Mouse (Mus musculus): ENCODE measurements at regions not wholly inside any gene's neighbourhood (a gene's known extent, or its start where the extent isn't known, plus 50 kb on each side); places are given as distances from the start of the nearest gene placed in this dataset.

GRCm38 (mm10) chr6:98609133-98609532 lies 266.6 kb upstream of the Gm765 start:
- DNase-seq (ENCODE audit: low spot score in 2 of 2) = no peak

GRCm38 (mm10) chr6:98606680-98607079 lies 264.1 kb upstream of the Gm765 start:
- no peak for DNase-seq (ENCODE audit: low spot score in 2 of 2)

- no peak for DNase-seq (ENCODE audit: low spot score in 2 of 2)
These were observed 255.1 kb upstream of the Gm765 start for GRCm38 (mm10) chr6:98597612-98598011.

DNA sequence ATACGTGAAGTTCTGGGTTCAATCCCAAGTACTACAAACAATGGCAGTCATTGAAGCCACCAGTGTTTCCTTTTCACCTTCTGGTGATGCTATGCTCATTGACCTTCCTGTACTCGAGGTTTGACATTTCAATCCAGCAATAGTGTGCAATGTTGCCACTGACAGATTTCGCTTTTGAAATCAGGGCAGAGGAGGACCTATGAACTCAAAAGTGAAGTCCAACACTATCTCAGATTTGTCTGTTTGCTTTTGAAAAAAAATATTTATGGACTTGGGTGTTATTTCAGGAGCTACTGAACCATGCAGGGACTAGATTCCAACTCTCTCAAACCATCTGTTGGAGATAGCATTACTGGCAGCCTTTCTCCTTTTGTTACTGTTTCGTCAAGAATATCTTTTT lies 248.4 kb upstream of the Gm765 start:
- DNase-seq (ENCODE audit: low spot score in 2 of 2) = no peak

- DNase-seq (ENCODE audit: low spot score in 2 of 2) = no peak
These were observed 246.4 kb upstream of the Gm765 start for GRCm38 (mm10) chr6:98588979-98589378.

- DNase-seq (ENCODE audit: low spot score in 2 of 2) = no peak
These were observed 242.0 kb upstream of the Gm765 start for GRCm38 (mm10) chr6:98584541-98584940.

DNA sequence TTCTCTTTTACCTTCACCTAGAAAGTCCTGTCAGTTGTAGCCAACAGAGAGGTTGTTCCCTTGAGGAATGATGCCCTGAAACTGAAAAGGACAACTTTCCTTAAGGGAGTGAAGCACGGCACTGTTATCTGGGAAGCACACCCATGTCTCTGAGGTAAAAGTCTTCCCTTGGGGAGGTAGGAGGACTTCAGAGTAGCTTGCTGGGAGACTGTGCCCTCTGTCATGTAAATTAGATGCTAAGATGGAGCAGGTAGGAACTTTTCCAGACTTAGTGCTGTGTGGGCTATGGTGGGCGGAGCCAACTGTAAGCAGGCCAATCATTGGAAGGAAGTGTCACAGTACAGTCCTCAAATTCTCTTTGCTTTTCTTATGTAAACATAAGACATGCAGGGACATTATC lies 240.3 kb upstream of the Gm765 start:
- DNase-seq (ENCODE audit: low spot score in 2 of 2) = no peak

- DNase-seq (ENCODE audit: low spot score in 2 of 2) = no peak
These were observed 232.7 kb upstream of the Gm765 start for GRCm38 (mm10) chr6:98575227-98575626.

DNA sequence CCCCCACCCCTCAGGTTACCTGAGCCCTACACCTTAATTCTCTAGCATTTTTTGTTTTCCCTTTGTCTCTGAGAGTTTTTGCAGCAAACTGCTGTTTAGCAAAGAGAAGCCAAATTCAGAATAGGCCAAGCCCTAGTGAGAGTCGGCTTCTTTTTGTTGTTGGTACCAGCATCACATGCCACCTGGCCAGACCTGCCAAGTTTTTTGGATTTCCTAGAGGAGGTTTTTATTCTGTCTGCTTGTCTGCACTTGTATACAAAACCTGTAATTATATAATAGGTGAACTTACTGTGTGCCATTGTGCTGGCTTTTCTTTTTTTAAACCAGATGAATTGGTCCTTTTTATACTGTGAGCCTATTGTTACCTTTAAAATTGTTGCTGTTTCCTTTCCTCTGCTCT lies 213.1 kb upstream of the Gm765 start:
- no peak for DNase-seq (ENCODE audit: low spot score in 2 of 2)

- DNase-seq (ENCODE audit: low spot score in 2 of 2) = no peak
These were observed 211.4 kb upstream of the Gm765 start for GRCm38 (mm10) chr6:98553922-98554321.

GRCm38 (mm10) chr6:98551781-98552180 lies 209.2 kb upstream of the Gm765 start:
- DNase-seq (ENCODE audit: low spot score in 2 of 2) = no peak

GRCm38 (mm10) chr6:98526882-98527440 lies 184.4 kb upstream of the Gm765 start:
- no peak for DNase-seq (ENCODE audit: low spot score in 2 of 2)

GRCm38 (mm10) chr6:98525286-98525685 lies 182.7 kb upstream of the Gm765 start:
- peak in 1 of 2 experiments; percentile 61 for DNase-seq (ENCODE audit: low spot score in 2 of 2)

DNA sequence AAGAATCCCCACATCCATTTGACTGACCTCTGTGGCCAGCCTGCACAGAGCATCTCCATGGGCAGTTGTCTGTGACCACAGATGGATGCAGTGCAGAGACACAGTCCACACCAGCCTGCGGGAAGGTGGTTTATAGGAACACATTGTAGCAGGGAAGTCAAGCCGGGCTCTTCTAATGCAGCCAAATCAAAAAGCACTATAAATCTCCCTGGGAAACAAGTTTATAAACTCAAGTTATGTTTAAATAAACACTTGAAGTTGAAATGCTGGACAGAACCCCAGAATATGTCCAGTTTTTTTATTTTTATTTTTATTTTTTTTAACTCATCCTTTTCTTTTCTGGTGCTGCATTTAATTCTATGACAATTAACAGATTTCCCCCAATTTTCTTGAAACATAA lies 182.1 kb upstream of the Gm765 start:
- DNase-seq (ENCODE audit: low spot score in 2 of 2) = no peak

- DNase-seq (ENCODE audit: low spot score in 2 of 2) = no peak
These were observed 179.0 kb upstream of the Gm765 start for GRCm38 (mm10) chr6:98521526-98521925.

DNA sequence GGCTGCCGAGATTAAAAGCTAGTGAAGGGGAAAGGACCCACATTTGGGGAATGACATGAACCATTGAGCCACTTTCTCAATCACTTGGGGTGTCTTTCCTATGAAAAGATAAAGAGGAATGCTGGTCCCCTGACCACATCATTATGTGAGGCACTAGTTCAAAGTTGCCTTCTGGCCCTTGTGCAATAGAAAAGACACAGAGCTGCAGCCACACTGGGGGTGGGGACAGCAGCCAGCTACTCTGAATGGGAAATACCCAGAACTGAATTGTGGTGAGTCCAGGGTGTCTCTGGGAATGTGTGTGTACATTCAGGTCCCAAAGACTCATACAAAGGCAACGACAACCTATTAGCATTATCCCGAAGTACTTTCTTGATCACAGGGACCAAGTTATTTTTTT lies 172.3 kb upstream of the Gm765 start:
- no peak for DNase-seq (ENCODE audit: low spot score in 2 of 2)

GRCm38 (mm10) chr6:98514376-98514775 lies 171.8 kb upstream of the Gm765 start:
- no peak for DNase-seq (ENCODE audit: low spot score in 2 of 2)

GRCm38 (mm10) chr6:98513217-98513616 lies 170.7 kb upstream of the Gm765 start:
- DNase-seq (ENCODE audit: low spot score in 2 of 2) = no peak

GRCm38 (mm10) chr6:98502726-98503125 lies 160.2 kb upstream of the Gm765 start:
- DNase-seq (ENCODE audit: low spot score in 2 of 2) = no peak

DNA sequence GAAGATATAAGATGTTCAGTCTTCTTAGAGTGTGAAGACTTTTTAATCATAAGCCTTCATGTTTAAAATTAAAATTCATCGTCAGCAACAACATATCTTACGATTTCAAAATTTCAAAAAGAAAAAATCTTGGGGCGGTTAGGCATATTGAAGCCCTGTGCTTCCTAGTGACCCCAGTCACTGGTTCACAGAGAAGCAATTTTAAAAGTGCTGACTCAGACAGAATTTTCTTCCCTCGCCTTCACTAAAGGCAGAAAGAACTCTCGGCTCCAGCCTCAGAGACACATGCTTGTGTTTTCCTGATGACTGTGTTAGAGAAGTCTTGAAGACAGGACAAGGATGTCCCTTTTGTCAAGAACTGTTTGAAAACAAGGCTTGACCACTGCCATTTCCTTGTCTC lies 157.2 kb upstream of the Gm765 start:
- DNase-seq (ENCODE audit: low spot score in 2 of 2) = no peak

- no peak for DNase-seq (ENCODE audit: low spot score in 2 of 2)
These were observed 144.1 kb upstream of the Gm765 start for GRCm38 (mm10) chr6:98486626-98487025.

DNA sequence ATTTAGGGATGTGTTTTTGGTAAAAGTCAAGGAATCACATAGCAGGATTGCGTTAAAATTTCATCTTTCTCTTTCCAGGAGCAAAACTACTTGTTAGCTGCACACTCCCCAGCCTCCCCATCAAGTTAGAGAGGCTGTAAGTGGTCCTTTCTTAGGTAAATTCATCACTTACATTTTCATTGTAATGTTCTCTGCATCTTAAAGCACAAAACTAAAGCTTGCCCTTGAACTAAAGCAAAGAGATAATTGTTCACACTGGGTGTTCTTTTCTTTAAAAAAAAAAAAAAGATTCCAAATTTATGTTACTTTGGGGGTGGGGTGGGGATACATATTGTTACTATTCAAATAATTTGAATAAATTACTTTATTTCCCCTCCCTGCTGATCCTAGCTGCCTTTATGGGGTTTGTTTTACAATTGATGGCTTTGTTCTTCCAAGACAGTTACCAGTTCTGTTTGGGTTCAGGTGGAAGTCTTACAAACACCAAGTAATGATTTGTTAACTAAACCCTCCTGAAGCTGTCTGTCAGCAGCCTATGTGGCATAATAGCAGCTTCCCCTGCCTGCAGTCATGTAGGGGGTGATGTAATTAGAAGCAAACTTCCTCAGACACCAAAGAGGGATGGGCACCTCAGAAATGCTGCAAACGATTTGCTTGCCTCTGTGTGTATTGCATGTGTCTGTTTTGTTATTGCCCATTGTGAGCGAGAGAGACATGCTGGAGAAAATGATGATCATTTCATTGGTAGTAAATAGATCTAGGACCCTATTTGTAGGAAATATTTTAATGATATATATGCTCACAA lies 141.0 kb upstream of the Gm765 start:
- no peak for DNase-seq (ENCODE audit: low spot score in 2 of 2)

DNA sequence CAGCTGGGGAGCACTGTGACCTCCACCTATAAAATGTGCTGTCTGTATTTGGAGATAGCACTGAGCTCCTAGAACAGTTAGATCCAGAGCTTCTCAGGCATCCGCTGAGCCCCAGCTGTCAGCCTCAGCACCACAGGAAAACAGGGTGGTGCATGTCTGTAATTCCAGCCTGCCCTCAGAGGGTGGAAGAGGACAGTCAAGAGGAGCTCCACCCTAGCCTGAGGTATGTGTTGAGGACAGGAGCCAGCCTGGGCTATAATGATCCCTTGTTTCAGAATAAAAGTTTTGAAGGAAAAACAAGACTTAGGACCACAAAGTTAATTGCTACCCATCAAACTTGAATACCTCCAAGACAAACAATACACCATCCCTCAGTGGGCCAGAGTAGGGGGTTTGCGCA lies 139.8 kb upstream of the Gm765 start:
- DNase-seq (ENCODE audit: low spot score in 2 of 2) = no peak

DNA sequence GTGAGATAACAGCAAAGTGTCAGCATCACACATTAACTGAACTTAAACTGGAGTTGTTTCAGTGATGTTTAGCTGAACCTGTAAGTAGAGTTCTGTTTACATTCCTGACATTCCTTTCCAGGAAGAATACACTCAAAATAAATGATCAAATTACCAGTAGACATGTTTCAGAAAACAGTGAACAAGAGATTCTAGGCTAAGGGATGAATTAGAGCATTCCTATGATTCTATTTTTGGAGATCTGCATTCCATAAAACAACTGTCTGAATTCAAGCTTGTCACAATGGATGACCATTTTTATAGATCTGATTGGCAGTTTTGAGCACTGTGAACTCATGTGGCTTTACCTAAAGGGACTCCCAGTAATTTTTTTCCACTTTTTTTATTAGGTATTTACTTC lies 125.0 kb upstream of the Gm765 start:
- no peak for DNase-seq (ENCODE audit: low spot score in 2 of 2)
